Mouse (Mus musculus): ENCODE measurements at regions not wholly inside any gene's neighbourhood (a gene's known extent, or its start where the extent isn't known, plus 50 kb on each side); places are given as distances from the start of the nearest gene placed in this dataset.

GRCm38 (mm10) chrX:142552196-142552595, 129.0 kb upstream of the Tmem164 start:
- Histone ChIP-seq H3K36me3 (ENCODE audit: control insufficient read depth, insufficient read depth) (no peaks in the 10 kb centered on the region), H3K4me3 (ENCODE audit: insufficient read depth, poor library complexity, severe bottlenecking) (no peak overlapping the region), H3K27me3 (ENCODE audit: control insufficient read depth, insufficient read depth, insufficient read length) (no peaks in the 10 kb centered on the region), H3ac (ENCODE audit: control insufficient read depth, insufficient read length, low read depth) (no peak overlapping the region), H3K79me3 (ENCODE audit: low read depth) (no peaks in the 10 kb centered on the region), H3K79me2 (ENCODE audit: control insufficient read depth, insufficient read depth) (no peaks in the 10 kb centered on the region)
- TF ChIP-seq MAX (IDR thresholded peaks at IDR 0.05), result no peak

GRCm38 (mm10) chrX:142554161-142554560, 127.0 kb upstream of the Tmem164 start:
- Histone ChIP-seq H3K4me3 (ENCODE audit: insufficient read depth, poor library complexity, severe bottlenecking) (no peak overlapping the region), H3K79me3 (ENCODE audit: low read depth) (no peaks in the 10 kb centered on the region), H3K27me3 (ENCODE audit: control insufficient read depth, insufficient read depth, insufficient read length) (no peaks in the 10 kb centered on the region), H3ac (ENCODE audit: control insufficient read depth, insufficient read length, low read depth) (no peak overlapping the region), H3K36me3 (ENCODE audit: control insufficient read depth, insufficient read depth) (no peaks in the 10 kb centered on the region), H3K79me2 (ENCODE audit: control insufficient read depth, insufficient read depth) (no peaks in the 10 kb centered on the region)
- no peak for TF ChIP-seq FOSL1 (IDR thresholded peaks at IDR 0.05; ENCODE audit: insufficient read depth, low read length, poor library complexity, severe bottlenecking)
- no peak for TF ChIP-seq CTCF (IDR thresholded peaks at IDR 0.05; ENCODE audit: control insufficient read depth, insufficient read depth, insufficient read length)
- no peak for TF ChIP-seq MAX (IDR thresholded peaks at IDR 0.05)
- TF ChIP-seq MYOG (IDR thresholded peaks at IDR 0.05; ENCODE audit: control insufficient read depth, extremely low read depth, insufficient read length), result no peak
- no peak for TF ChIP-seq CEBPB (IDR thresholded peaks at IDR 0.05; ENCODE audit: low read depth)
- no peak for TF ChIP-seq MYOD1 (IDR thresholded peaks at IDR 0.05; ENCODE audit: control insufficient read depth, insufficient read length, low read depth)
- no peak for TF ChIP-seq USF1 (IDR thresholded peaks at IDR 0.05; ENCODE audit: low read depth)

- Histone ChIP-seq H3K36me3 (ENCODE audit: control insufficient read depth, insufficient read depth) (no peaks in the 10 kb centered on the region), H3K27me3 (ENCODE audit: control insufficient read depth, insufficient read depth, insufficient read length) (no peaks in the 10 kb centered on the region), H3ac (ENCODE audit: control insufficient read depth, insufficient read length, low read depth) (no peak overlapping the region), H3K79me3 (ENCODE audit: low read depth) (no peaks in the 10 kb centered on the region), H3K79me2 (ENCODE audit: control insufficient read depth, insufficient read depth) (no peaks in the 10 kb centered on the region), H3K4me3 (ENCODE audit: insufficient read depth, poor library complexity, severe bottlenecking) (no peak overlapping the region)
- TF ChIP-seq MAX (IDR thresholded peaks at IDR 0.05) (no peak), USF1 (IDR thresholded peaks at IDR 0.05; ENCODE audit: low read depth) (no peak), CTCF (IDR thresholded peaks at IDR 0.05; ENCODE audit: control insufficient read depth, insufficient read depth, insufficient read length) (no peak), CEBPB (IDR thresholded peaks at IDR 0.05; ENCODE audit: low read depth) (no peak), MYOG (IDR thresholded peaks at IDR 0.05; ENCODE audit: control insufficient read depth, extremely low read depth, insufficient read length) (no peak), FOSL1 (IDR thresholded peaks at IDR 0.05; ENCODE audit: insufficient read depth, low read length, poor library complexity, severe bottlenecking) (no peak), MYOD1 (IDR thresholded peaks at IDR 0.05; ENCODE audit: control insufficient read depth, insufficient read length, low read depth) (no peak)
These were observed 123.7 kb upstream of the Tmem164 start for GRCm38 (mm10) chrX:142557496-142557895.

- no peaks in the 10 kb centered on the region for H3K79me2 ChIP-seq (ENCODE audit: control insufficient read depth, insufficient read depth)
- no peak for TF ChIP-seq MYOD1 (IDR thresholded peaks at IDR 0.05; ENCODE audit: control insufficient read depth, insufficient read length, low read depth)
- no peaks in the 10 kb centered on the region for H3K27me3 ChIP-seq (ENCODE audit: control insufficient read depth, insufficient read depth, insufficient read length)
- H3ac ChIP-seq (ENCODE audit: control insufficient read depth, insufficient read length, low read depth), result no peak overlapping the region
- no peaks in the 10 kb centered on the region for H3K79me3 ChIP-seq (ENCODE audit: low read depth)
- no peak overlapping the region for H3K4me3 ChIP-seq (ENCODE audit: insufficient read depth, poor library complexity, severe bottlenecking)
- H3K36me3 ChIP-seq (ENCODE audit: control insufficient read depth, insufficient read depth), result no peaks in the 10 kb centered on the region
These were observed 120.8 kb upstream of the Tmem164 start for GRCm38 (mm10) chrX:142560209-142560912.

- peaks cover 2% of the 10 kb centered on the region for H3K27me3 ChIP-seq (ENCODE audit: control insufficient read depth, insufficient read depth, insufficient read length)
- H3K4me3 ChIP-seq (ENCODE audit: insufficient read depth, poor library complexity, severe bottlenecking), result no peak overlapping the region
- H3K79me3 ChIP-seq (ENCODE audit: low read depth), result no peaks in the 10 kb centered on the region
- H3K79me2 ChIP-seq (ENCODE audit: control insufficient read depth, insufficient read depth), result no peaks in the 10 kb centered on the region
- H3K36me3 ChIP-seq (ENCODE audit: control insufficient read depth, insufficient read depth), result no peaks in the 10 kb centered on the region
- TF ChIP-seq MAX (IDR thresholded peaks at IDR 0.05) (no peak), MYOG (IDR thresholded peaks at IDR 0.05; ENCODE audit: control insufficient read depth, extremely low read depth, insufficient read length) (no peak), MYOD1 (IDR thresholded peaks at IDR 0.05; ENCODE audit: control insufficient read depth, insufficient read length, low read depth) (no peak), CTCF (IDR thresholded peaks at IDR 0.05; ENCODE audit: control insufficient read depth, insufficient read depth, insufficient read length) (no peak), FOSL1 (IDR thresholded peaks at IDR 0.05; ENCODE audit: insufficient read depth, low read length, poor library complexity, severe bottlenecking) (no peak), CEBPB (IDR thresholded peaks at IDR 0.05; ENCODE audit: low read depth) (no peak), USF1 (IDR thresholded peaks at IDR 0.05; ENCODE audit: low read depth) (no peak)
- no peak overlapping the region for H3ac ChIP-seq (ENCODE audit: control insufficient read depth, insufficient read length, low read depth)
These were observed 119.4 kb upstream of the Tmem164 start for GRCm38 (mm10) chrX:142561788-142562187.

- no peak overlapping the region for H3K4me3 ChIP-seq (ENCODE audit: insufficient read depth, poor library complexity, severe bottlenecking)
- no peaks in the 10 kb centered on the region for H3K79me3 ChIP-seq (ENCODE audit: low read depth)
- no peaks in the 10 kb centered on the region for H3K36me3 ChIP-seq (ENCODE audit: control insufficient read depth, insufficient read depth)
- no peak overlapping the region for H3ac ChIP-seq (ENCODE audit: control insufficient read depth, insufficient read length, low read depth)
- TF ChIP-seq CTCF (IDR thresholded peaks at IDR 0.05; ENCODE audit: control insufficient read depth, insufficient read depth, insufficient read length) (no peak), MYOD1 (IDR thresholded peaks at IDR 0.05; ENCODE audit: control insufficient read depth, insufficient read length, low read depth) (no peak), FOSL1 (IDR thresholded peaks at IDR 0.05; ENCODE audit: insufficient read depth, low read length, poor library complexity, severe bottlenecking) (no peak), USF1 (IDR thresholded peaks at IDR 0.05; ENCODE audit: low read depth) (no peak), MAX (IDR thresholded peaks at IDR 0.05) (no peak), CEBPB (IDR thresholded peaks at IDR 0.05; ENCODE audit: low read depth) (no peak), MYOG (IDR thresholded peaks at IDR 0.05; ENCODE audit: control insufficient read depth, extremely low read depth, insufficient read length) (no peak)
- no peaks in the 10 kb centered on the region for H3K79me2 ChIP-seq (ENCODE audit: control insufficient read depth, insufficient read depth)
- peaks cover 7% of the 10 kb centered on the region for H3K27me3 ChIP-seq (ENCODE audit: control insufficient read depth, insufficient read depth, insufficient read length)
These were observed 117.0 kb upstream of the Tmem164 start for GRCm38 (mm10) chrX:142564186-142564585.
